Mouse (Mus musculus): ENCODE results near the gene Zc3hav1.
"Not testable (repeated sequence)": the region's sequence is repeated elsewhere in the genome, so short reads cannot be mapped to it uniquely, and the experiment has no call there.

DNA sequence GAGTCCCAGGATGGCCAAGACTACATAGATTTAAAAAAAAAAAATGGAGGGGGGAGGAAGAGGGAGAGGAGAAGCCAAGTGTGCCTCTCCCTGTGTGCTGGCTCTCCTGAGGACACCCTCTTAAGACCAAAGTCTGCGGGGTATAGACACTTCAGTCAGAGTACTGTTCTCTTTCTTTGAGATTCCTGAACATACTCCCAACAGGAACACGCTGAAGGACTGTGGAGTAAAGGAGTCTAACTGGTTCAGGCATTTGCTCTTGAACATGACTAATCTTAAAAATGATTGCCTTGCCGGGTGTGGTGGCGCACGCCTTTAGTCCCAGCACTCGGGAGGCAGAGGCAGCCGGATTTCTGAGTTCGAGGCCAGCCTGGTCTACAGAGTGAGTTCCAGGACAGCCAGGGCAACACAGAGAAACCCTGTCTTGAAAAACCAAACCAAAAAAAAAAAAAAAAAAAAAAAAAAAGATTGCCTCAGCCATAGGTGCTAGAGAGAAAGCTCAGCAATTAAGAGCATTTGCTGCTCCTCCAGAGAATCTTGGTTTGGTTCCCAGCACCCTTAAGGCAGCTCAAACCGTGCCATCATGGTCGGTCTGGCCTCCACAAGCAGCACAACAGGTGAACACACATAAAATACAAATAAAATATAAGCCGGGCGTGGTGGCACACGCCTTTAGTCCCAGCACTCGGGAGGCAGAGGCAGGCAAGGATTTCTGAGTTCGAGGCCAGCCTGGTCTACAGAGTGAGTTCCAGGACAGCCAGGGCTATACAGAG lies 2.4 kb upstream of the Zc3hav1 start:
- not testable (repeated sequence) for TF ChIP-seq CTCF (conservative IDR thresholded peaks at IDR 0.05; ENCODE audit: insufficient read depth, insufficient read length, low read depth, low read length); POLR2A (IDR thresholded peaks at IDR 0.05; ENCODE audit: low read depth, low read length)
